Mouse (Mus musculus) forebrain, embryonic 15.5 days (tissue): ENCODE measurements around the gene Agbl3. TPM values are rescaled to one million over a fixed set of nuclear protein-coding genes. Genes with fewer than 3 reads are reported as not detected.

Experiments used
- ATAC-seq: fragments of 200-750 bp; cut with Nextera tagmentation; replicated peaks from 2 replicates; pipeline ENCODE4 v1.8.0; 2017; ENCODE audit warnings: mild to moderate bottlenecking, moderate TSS enrichment, moderate library complexity
- H3K27ac ChIP-seq: fragments of 300-500 bp; sonication (generic); replicated peaks from 2 replicates; pipeline ENCODE4 v1.5.1; 2015; ENCODE audit warnings: mild to moderate bottlenecking, inconsistent platforms
- H3K27me3 ChIP-seq: fragments of 300-500 bp; sonication (generic); 2 replicates; pipeline ENCODE4 v1.6.1; 2015; ENCODE audit warnings: inconsistent platforms
- H3K36me3 ChIP-seq: fragments of 300-500 bp; sonication (generic); 2 replicates; pipeline ENCODE4 v1.6.1; 2015; ENCODE audit warnings: mild to moderate bottlenecking, inconsistent platforms
- H3K4me1 ChIP-seq: fragments of 300-500 bp; sonication (generic); 2 replicates; pipeline ENCODE4 v1.6.1; 2015; ENCODE audit warnings: inconsistent platforms
- H3K4me2 ChIP-seq: fragments of 300-500 bp; sonication (generic); replicated peaks from 2 replicates; pipeline ENCODE4 v1.6.1; 2015; ENCODE audit warnings: mild to moderate bottlenecking, inconsistent platforms
- H3K4me3 ChIP-seq: fragments of 300-500 bp; sonication (generic); 2 replicates; pipeline ENCODE4 v1.5.1; 2015; ENCODE audit warnings: mild to moderate bottlenecking, inconsistent platforms
- H3K9ac ChIP-seq: fragments of 300-500 bp; sonication (generic); replicated peaks from 2 replicates; pipeline ENCODE4 v1.6.1; 2015; ENCODE audit warnings: mild to moderate bottlenecking, inconsistent platforms
- H3K9me3 ChIP-seq: fragments of 300-500 bp; sonication (generic); 2 replicates; pipeline ENCODE4 v1.6.1; 2016; ENCODE audit warnings: inconsistent platforms
- WGBS: fragments of 180-500 bp; shearing (Covaris S2); methylation state at CpG from one replicate; pipeline ENCODE4 v1.1.7; 2015; ENCODE audit warnings: mixed read lengths; 5-methylcytosine and 5-hydroxymethylcytosine counted together
- polyA plus RNA-seq: library from polyadenylated mRNA; unstranded; fragments of >200 nt; fragmentation: Nextera tagmentation; extraction: Ambion mirVana; gene quantifications from 2 replicates; pipeline ENCODE4 v1.2.1, GENCODE M21; 2015

Gene Agbl3
- polyA plus RNA-seq, 1 experiment from 2014 or later, result 10.9 TPM

DNA sequence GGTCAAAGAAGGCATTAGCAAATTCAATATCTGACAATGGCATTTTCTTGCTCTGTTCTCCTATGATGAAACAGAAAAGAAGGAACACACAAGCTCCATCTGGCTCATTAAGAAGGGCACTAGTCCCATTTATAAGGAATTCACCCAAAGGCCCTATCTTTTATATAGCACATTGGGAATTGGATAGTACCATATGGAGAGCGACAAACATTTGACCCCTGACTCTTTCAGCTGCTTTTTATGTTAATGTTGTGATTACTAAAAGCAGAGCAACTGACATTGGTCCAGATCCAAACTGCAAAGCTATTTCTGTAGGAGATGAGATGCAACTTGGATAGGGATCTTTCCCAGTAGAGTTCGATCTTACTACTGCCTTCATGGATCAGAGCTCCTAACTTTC, 21.9 kb upstream of the Agbl3 start:
- Histone ChIP-seq H3K27ac (no peak overlapping the region), H3K27me3 (no peaks in the 10 kb centered on the region), H3K4me1 (no peaks in the 10 kb centered on the region), H3K9me3 (no peaks in the 10 kb centered on the region), H3K4me3 (no peak overlapping the region), H3K4me2 (no peak overlapping the region), H3K36me3 (peaks cover 7% of the 10 kb centered on the region; the same call in 1 of the 2 replicates), H3K9ac (no peak overlapping the region)
- 90% methylated on average over 2 of the region's 2 CpGs for WGBS
- no peak for ATAC-seq

DNA sequence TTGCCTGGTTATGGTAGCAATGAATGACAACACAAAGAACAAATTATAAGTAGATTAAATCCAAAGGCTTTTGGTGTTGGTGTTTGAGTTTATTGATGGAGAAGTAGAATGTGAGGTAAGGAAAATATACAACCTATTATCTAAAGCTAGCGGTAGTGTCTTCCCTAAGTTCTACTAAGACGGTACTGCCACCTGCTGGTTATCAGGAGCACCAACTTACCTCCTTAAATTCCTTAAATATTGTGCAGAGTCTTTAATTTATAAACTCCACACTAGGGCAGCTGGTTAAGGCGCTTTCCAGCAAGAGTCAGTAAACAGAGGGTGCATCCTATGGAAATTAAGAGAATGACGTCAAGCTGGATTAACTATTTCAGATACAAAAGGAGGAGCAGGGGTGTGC, 20.2 kb upstream of the Agbl3 start:
- no peaks in the 10 kb centered on the region for H3K9me3 ChIP-seq
- no peaks in the 10 kb centered on the region for H3K27me3 ChIP-seq
- no peak overlapping the region for H3K4me3 ChIP-seq
- no peak overlapping the region for H3K27ac ChIP-seq
- H3K36me3 ChIP-seq, result peaks cover 12% of the 10 kb centered on the region; the same call in 1 of the 2 replicates
- 47% methylated on average over 4 of the region's 4 CpGs for WGBS
- H3K9ac ChIP-seq, result no peak overlapping the region
- no peak for ATAC-seq
- H3K4me1 ChIP-seq, result no peaks in the 10 kb centered on the region
- no peak overlapping the region for H3K4me2 ChIP-seq

DNA sequence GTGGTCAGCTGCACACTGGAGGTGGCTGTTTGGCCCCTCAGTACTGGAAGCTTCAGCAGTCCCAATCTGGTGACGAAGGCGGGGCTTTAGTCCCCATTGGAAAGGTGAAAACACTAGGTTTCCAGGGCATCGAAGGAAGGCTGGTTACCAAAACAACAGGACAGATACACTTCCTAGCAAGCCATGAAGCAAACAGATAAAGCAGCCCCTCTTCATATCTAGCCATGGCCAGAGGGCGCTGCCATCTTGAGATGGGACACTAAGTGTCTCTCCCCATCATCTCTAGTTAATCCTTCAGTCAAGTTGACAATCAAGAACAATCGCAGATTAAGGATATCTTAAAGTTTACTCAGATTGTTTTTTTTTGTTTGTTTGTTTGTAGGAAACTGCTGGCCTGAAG, 14.5 kb upstream of the Agbl3 start:
- no peak for ATAC-seq
- no peaks in the 10 kb centered on the region for H3K9me3 ChIP-seq
- H3K27ac ChIP-seq, result no peak overlapping the region
- no peaks in the 10 kb centered on the region for H3K27me3 ChIP-seq
- H3K4me3 ChIP-seq, result no peak overlapping the region
- H3K4me1 ChIP-seq, result no peaks in the 10 kb centered on the region
- peaks cover 25% of the 10 kb centered on the region for H3K36me3 ChIP-seq
- WGBS, result 90% methylated on average over 5 of the region's 5 CpGs
- H3K9ac ChIP-seq, result no peak overlapping the region
- no peak overlapping the region for H3K4me2 ChIP-seq

DNA sequence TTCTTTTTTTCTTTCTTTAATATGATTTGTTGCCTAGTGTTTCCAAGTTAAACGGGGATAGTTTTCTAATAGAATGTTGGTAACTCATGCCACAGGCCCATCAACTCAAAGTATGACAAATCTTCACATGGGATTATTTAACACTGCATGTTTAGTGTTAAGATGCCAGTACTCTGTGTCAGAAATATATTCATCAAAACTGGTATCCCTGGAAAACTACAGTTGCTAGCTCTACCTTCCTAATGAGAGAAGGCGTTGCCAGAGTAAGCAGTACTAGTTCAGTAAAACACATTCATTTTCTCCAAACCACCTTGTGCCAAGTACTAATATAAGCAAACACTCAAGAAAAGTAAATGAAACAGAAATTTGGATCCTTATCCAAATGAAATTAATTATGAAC, 10.2 kb upstream of the Agbl3 start:
- ATAC-seq, result no peak
- Histone ChIP-seq H3K27ac (no peak overlapping the region), H3K36me3 (peaks cover 25% of the 10 kb centered on the region), H3K9ac (no peak overlapping the region), H3K4me3 (no peak overlapping the region), H3K4me1 (no peaks in the 10 kb centered on the region), H3K4me2 (no peak overlapping the region), H3K9me3 (no peaks in the 10 kb centered on the region), H3K27me3 (no peaks in the 10 kb centered on the region)
- WGBS, result 72% methylated on average over 2 of the region's 2 CpGs

DNA sequence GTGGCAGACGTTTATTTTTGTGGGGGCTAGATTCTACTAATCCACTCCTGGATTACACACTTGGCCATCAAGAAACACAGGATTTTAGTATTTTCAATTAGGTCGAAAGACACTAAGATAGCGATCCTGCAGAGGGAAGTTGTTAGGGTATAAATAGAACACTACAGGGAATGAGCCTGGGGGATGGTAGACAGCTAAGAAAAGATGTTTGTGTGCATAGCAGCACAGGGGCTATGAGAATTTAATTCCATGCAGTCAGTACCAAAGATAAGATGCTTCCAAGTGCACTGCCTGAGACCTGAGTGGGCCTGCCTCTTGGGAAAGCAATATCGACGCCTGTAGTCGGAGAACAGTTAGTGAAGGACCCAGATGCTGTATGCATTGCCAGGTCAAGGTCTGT, 9.7 kb upstream of the Agbl3 start:
- WGBS, result 86% methylated on average over 6 of the region's 6 CpGs
- Histone ChIP-seq H3K9me3 (no peaks in the 10 kb centered on the region), H3K4me1 (no peaks in the 10 kb centered on the region), H3K27ac (no peak overlapping the region), H3K4me2 (no peak overlapping the region), H3K4me3 (no peak overlapping the region), H3K27me3 (no peaks in the 10 kb centered on the region), H3K9ac (no peak overlapping the region), H3K36me3 (peaks cover 25% of the 10 kb centered on the region)
- ATAC-seq, result no peak

DNA sequence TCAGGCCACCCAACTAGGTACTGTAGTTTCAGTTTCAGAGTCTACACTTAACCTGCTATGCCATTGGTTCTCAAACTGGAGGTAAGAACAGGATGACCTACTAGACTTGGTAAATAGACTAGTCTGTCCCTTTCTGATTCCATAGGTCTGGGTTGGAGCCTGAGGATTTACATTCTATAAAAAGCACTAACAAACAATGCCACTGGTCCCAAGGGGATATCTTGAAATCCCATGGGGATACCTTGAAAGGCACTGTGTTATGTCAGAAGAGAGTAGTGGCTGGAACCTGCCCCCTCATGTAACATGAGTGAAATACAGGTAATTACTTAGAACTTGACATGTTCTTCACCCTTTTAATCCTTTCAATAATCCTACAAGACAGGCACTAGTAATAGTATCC, 3.8 kb upstream of the Agbl3 start:
- no peak for ATAC-seq
- no peak overlapping the region for H3K4me2 ChIP-seq
- no peak overlapping the region for H3K9ac ChIP-seq
- no peak overlapping the region for H3K27ac ChIP-seq
- no peaks in the 10 kb centered on the region for H3K9me3 ChIP-seq
- H3K4me1 ChIP-seq, result peaks cover 6% of the 10 kb centered on the region
- peaks cover 2% of the 10 kb centered on the region; the same call in 1 of the 2 replicates for H3K36me3 ChIP-seq
- H3K27me3 ChIP-seq, result no peaks in the 10 kb centered on the region
- no peak overlapping the region for H3K4me3 ChIP-seq

DNA sequence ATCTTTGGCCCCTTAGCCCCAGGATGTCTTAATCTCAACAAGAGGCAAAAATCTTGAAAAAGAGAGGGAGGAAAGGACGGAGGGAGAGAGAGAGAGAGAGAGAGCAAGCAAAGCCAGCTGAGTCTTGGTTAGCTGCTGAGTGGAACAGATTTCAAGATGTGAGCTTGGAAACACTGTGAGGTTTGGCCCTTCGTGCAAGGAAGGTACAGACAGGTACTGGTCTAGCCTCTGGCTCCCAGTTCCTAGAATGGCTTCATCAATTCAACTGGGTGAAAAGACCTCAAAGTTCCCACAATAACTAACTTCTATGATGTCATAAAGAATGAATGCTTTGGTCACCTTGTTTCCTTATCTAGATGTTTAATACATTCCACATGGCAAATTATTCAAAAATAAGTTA, 3.1 kb upstream of the Agbl3 start:
- peaks cover 6% of the 10 kb centered on the region for H3K4me1 ChIP-seq
- no peak for ATAC-seq
- no peaks in the 10 kb centered on the region for H3K9me3 ChIP-seq
- no peak overlapping the region for H3K4me2 ChIP-seq
- WGBS, result 82% methylated on average over 2 of the region's 2 CpGs
- no peak overlapping the region for H3K4me3 ChIP-seq
- H3K27ac ChIP-seq, result no peak overlapping the region
- no peaks in the 10 kb centered on the region for H3K27me3 ChIP-seq
- H3K9ac ChIP-seq, result no peak overlapping the region
- 0 out of 2 replicates have a peak, but pooled peaks cover 2% of the 10 kb centered on the region for H3K36me3 ChIP-seq

DNA sequence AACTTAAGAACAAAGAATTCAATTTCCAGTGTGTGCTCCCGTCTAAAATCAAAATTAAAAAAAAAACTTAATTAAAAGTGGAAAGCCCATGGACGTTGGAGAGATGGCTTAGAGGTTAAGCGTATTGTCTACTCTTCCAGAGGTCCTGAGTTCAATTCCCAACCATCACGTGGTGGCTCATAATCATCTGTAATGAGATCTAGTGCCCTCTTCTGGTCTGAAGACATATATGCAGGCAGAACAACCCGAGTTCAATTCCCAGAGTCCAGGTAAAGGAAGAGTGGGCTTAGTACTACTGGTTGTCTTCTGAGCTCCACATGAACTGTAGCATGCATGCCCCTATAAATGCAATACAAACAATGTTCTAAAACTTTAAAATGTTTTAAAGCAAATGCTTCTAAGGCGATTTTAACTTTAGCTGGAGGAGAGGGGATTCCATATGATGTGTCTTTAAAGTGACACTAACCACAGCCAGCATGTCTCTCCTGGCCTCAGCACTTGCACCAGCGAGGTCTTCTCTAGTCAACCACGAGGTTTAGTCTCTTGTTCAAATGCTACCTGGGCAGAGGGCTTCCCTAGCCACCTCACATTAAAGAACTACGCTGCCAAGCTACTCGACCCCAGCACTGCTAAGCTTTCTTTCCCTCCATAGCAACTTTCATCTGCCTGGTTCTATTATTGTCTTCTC, 2.1 kb upstream of the Agbl3 start:
- no peak for ATAC-seq
- H3K4me1 ChIP-seq, result peaks cover 6% of the 10 kb centered on the region
- H3K4me2 ChIP-seq, result no peak overlapping the region
- no peaks in the 10 kb centered on the region for H3K27me3 ChIP-seq
- 71% methylated on average over 10 of the region's 10 CpGs for WGBS
- H3K9me3 ChIP-seq, result no peaks in the 10 kb centered on the region
- H3K27ac ChIP-seq, result no peak overlapping the region
- no peak overlapping the region for H3K9ac ChIP-seq
- H3K36me3 ChIP-seq, result no peaks in the 10 kb centered on the region
- no peak overlapping the region for H3K4me3 ChIP-seq

DNA sequence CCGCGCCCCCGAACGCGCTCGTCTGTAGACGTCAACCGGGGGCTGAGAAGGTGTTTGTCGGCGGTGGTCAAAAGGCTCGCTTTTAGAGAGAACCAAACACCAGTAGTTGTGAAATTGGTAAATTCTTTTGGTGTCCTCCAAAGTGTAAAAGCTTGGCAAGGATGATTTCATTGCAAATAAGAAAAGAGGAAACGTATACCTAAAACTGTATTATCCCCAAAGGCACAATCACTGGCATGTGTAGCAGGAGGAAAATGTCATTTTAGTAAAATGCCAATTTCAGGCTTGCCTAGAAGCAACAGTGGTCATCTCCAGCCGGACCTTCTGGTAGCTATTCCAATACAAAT, 684 bp downstream of the Agbl3 start:
- Histone ChIP-seq H3K27me3 (no peaks in the 10 kb centered on the region), H3K9me3 (no peaks in the 10 kb centered on the region), H3K4me2 (peak overlapping the region; percentile 63), H3K9ac (peak overlapping the region; percentile 83), H3K36me3 (peaks cover 4% of the 10 kb centered on the region), H3K4me1 (peaks cover 6% of the 10 kb centered on the region), H3K27ac (peak overlapping the region; percentile 96), H3K4me3 (peak overlapping the region; percentile 71)
- 5% methylated on average over 13 of the region's 13 CpGs for WGBS
- ATAC-seq, result no peak

DNA sequence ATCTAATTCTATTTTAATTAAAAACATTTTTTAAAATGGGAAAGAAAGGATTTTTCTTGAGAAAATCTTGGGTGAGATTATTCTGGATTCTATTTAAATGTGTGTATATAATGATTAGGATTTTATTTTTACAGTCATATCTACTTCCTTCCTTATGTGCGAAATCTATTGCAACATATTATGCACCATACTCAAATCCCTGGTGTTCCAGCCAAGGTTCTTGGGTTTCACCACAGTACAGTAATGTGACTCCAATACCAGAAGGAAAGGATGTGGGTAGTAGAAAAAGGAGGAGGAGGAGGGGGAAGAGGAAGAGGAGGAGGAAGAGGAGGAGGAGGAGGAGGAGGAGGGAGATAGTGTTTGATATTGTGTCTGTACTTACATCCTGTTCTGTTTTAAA, 2.3 kb downstream of the Agbl3 start:
- Histone ChIP-seq H3K27ac (no peak overlapping the region), H3K4me3 (no peak overlapping the region), H3K4me1 (peaks cover 6% of the 10 kb centered on the region), H3K9ac (no peak overlapping the region), H3K27me3 (no peaks in the 10 kb centered on the region), H3K9me3 (no peaks in the 10 kb centered on the region), H3K4me2 (no peak overlapping the region), H3K36me3 (peaks cover 5% of the 10 kb centered on the region)
- no peak for ATAC-seq
- 95% methylated on average over 1 of the region's 1 CpGs for WGBS

DNA sequence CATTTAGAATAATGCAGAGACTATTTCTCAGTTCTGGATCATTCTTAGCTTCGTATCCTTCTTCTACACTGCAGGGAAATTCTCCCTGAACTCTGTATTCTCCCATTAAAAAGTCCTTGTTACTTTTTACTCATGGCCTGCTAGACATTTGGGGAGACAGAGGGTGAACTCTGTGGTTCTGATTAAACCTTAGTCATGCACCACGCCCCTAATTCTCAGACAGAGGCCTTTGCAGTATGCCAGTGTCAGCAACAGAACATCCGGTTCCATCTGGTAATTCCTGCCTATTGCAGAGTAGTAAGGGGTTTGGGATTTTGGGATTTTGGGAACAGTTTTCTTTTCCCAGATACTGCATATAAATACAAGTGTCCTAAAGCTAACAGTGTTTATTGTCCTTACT, 16.6 kb downstream of the Agbl3 start:
- no peaks in the 10 kb centered on the region for H3K4me1 ChIP-seq
- no peaks in the 10 kb centered on the region for H3K36me3 ChIP-seq
- 88% methylated on average over 3 of the region's 3 CpGs for WGBS
- ATAC-seq, result no peak
- no peak overlapping the region for H3K9ac ChIP-seq
- no peak overlapping the region for H3K4me2 ChIP-seq
- no peaks in the 10 kb centered on the region for H3K27me3 ChIP-seq
- H3K4me3 ChIP-seq, result no peak overlapping the region
- H3K9me3 ChIP-seq, result no peaks in the 10 kb centered on the region
- no peak overlapping the region for H3K27ac ChIP-seq

DNA sequence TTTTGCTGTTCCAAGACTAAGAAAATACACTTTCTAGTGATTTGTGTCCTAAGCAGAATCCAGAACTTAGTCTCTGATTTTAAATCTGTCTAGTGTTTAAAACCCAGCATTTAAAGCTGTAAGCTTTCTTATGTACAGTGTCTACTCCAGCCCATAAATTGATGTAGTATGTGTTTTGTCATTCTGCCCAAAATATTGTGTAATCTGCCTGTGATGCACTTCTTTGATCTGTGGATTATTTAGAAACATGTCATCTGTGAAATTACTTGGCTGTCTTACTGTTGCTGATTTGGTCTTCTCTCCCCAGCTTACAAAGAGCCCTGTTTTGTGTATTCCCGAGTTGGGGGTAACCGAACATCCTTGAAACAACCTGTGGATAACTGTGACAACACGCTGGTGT, 17.7 kb downstream of the Agbl3 start:
- Histone ChIP-seq H3K36me3 (no peaks in the 10 kb centered on the region), H3K9ac (no peak overlapping the region), H3K27ac (no peak overlapping the region), H3K4me1 (no peaks in the 10 kb centered on the region), H3K27me3 (no peaks in the 10 kb centered on the region), H3K4me2 (no peak overlapping the region), H3K4me3 (no peak overlapping the region), H3K9me3 (no peaks in the 10 kb centered on the region)
- ATAC-seq, result no peak
- 69% methylated on average over 3 of the region's 3 CpGs for WGBS

DNA sequence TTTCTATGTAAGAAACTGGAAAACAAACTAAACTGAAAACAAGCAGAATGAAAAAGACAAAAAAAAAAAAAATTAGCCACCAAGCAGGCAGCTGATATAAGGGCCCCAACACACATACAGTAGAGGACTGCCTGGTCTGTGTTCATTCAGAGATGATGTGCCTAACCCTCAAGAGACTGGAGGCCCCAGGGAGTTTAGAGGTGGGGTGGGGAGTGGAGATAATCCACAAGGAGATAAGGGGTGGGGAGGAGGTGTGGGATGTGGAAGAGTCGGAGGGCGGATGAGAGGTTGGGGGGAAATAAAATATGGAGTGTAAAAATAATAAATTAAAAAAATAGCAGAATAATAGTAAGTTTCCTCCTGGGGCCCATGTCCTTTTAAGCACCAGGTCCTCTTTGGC, 25.4 kb downstream of the Agbl3 start:
- no peak overlapping the region for H3K27ac ChIP-seq
- no peaks in the 10 kb centered on the region for H3K27me3 ChIP-seq
- WGBS, result 76% methylated on average over 2 of the region's 2 CpGs
- H3K4me1 ChIP-seq, result no peaks in the 10 kb centered on the region
- H3K9ac ChIP-seq, result no peak overlapping the region
- no peak overlapping the region for H3K4me2 ChIP-seq
- H3K9me3 ChIP-seq, result no peaks in the 10 kb centered on the region
- no peaks in the 10 kb centered on the region for H3K36me3 ChIP-seq
- no peak overlapping the region for H3K4me3 ChIP-seq
- ATAC-seq, result no peak
